Mouse (Mus musculus): ENCODE data around the gene Pias1. TPM values are rescaled to one million over a fixed set of nuclear protein-coding genes. Genes with fewer than 3 reads are reported as not detected.
"Not testable (repeated sequence)": the region's sequence is repeated elsewhere in the genome, so short reads cannot be mapped to it uniquely, and the experiment has no call there.

Gene Pias1
- total RNA-seq, 2 experiments from 2014 or later, result 20.3 to 24.5 TPM

- intact Hi-C loops (cut with DNase I), result not testable (repeated sequence)
These were observed 118.5 kb downstream of the Pias1 start for GRCm38 (mm10) chr9:62869236-62869635.

GRCm38 (mm10) chr9:62860866-62861265, 126.9 kb downstream of the Pias1 start:
- intact Hi-C loops (cut with DNase I), result no loop called here
- no peak for DNase-seq (ENCODE audit: low spot score)

More at GRCm38 (mm10) chr9:62869236-62869635, 118.5 kb downstream of the Pias1 start:
- DNase-seq (ENCODE audit: low spot score), result not testable (repeated sequence)

- DNase-seq (ENCODE audit: low spot score); intact Hi-C loops (cut with DNase I): not testable (repeated sequence)
These were observed 127.6 kb downstream of the Pias1 start for GRCm38 (mm10) chr9:62860102-62860501.

DNA sequence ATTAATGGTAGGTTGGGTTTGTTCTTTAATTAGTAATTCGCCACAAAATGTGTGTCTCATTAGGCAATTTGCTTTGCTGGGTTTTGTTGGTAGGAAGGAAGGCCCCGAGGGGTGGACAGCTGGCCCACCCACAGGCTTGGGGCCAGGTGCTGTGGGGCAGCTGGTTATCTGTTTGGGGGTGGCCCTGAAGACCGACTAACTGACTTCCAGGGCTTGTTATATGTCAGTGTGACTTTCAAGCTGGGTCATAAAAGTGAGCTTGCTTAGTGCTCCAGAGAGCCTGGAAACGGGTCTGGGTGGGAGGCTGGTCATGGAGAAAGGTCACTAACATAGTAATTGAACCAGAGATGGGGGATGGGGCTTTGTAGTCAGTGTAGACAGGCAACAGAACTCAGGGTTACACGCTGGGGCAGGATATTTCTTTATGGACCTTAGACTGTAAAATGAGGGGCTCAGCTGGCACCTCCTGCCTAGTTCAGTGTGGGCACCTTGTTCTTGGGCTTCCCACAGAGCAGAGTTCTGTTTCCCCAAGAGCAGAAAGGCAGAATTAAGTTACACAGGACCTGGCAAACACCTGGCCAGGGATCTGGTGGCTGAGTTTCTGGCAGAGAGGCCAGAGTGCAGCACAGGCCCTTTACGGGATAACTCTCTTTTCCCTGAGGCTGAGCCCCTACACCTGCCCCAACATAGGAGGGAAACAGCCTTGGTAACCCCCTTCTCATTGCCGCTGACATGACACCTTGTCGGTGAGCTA, 129.3 kb downstream of the Pias1 start:
- intact Hi-C loops (cut with DNase I), result no loop called here
- DNase-seq (ENCODE audit: low spot score), result no peak

- DNase-seq (ENCODE audit: low spot score), result peak; percentile 58
- intact Hi-C loops (cut with DNase I), result no loop called here
These were observed 129.9 kb downstream of the Pias1 start, which contains the start of gene Calml4 for GRCm38 (mm10) chr9:62857719-62858261. Gene Calml4, plus strand, starts transcription at chr9:62858080.

- intact Hi-C loops (cut with DNase I), result no loop called here
- DNase-seq (ENCODE audit: low spot score), result no peak
These were observed 130.5 kb downstream of the Pias1 start for GRCm38 (mm10) chr9:62857216-62857615.

GRCm38 (mm10) chr9:62854483-62854882, 133.2 kb downstream of the Pias1 start:
- intact Hi-C loops (cut with DNase I), result no loop called here
- no peak for DNase-seq (ENCODE audit: low spot score)

GRCm38 (mm10) chr9:62851571-62851970, 136.2 kb downstream of the Pias1 start:
- intact Hi-C loops (cut with DNase I), result no loop called here
- no peak for DNase-seq (ENCODE audit: low spot score)

- intact Hi-C loops (cut with DNase I), result loop anchor here (5.0 kb wide), 1 partner anchor 39 kb away; no protein-coding TSS in a partner anchor
These were observed 139.1 kb downstream of the Pias1 start for GRCm38 (mm10) chr9:62848641-62849040.

DNA sequence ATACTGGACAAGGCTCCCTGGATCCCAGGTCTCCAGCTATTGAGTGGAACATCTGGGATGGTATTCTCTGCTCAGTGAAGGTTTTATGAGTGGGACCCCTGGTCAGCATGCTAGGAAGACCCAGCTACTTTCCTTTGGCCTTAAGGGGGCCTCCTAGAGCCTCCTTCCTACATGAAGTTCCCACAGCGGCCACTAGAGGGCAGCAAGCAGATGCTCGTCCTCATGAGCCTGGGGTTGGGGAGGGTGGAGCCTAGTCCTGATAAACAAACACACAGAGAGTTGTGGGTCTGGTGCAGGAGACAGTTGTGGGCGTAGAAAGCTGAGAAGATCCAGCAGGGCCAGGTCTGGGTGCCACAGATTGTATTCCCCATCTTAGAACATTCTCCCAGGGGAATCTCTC, 140.0 kb downstream of the Pias1 start:
- intact Hi-C loops (cut with DNase I), result loop anchor here (2.0 to 5.0 kb wide), 3 partner anchors 40 to 277 kb away; no protein-coding TSS in a partner anchor
- DNase-seq (ENCODE audit: low spot score), result peak; percentile 67

More at GRCm38 (mm10) chr9:62848641-62849040, 139.1 kb downstream of the Pias1 start:
- DNase-seq (ENCODE audit: low spot score), result no peak

DNA sequence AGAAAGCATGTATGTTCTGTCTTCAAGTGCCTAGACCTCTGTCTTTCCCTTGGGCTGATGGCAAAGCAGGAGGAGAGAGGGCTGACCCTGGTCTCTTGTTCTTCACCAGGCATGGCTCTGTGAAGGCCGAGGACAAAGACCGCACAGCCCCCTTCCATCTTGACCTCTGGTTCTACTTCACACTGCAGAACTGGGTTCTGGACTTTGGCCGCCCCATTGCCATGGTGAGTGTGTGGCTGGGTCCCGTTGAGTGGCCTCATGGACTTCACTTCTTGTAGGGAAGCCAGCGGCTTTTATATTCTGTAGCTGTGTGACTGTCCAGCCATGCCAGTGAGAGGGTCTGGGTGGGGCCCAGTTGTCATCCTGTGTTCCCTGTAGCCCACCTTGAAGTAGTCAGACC, 143.3 kb downstream of the Pias1 start:
- no peak for DNase-seq (ENCODE audit: low spot score)
- intact Hi-C loops (cut with DNase I), result no loop called here

DNA sequence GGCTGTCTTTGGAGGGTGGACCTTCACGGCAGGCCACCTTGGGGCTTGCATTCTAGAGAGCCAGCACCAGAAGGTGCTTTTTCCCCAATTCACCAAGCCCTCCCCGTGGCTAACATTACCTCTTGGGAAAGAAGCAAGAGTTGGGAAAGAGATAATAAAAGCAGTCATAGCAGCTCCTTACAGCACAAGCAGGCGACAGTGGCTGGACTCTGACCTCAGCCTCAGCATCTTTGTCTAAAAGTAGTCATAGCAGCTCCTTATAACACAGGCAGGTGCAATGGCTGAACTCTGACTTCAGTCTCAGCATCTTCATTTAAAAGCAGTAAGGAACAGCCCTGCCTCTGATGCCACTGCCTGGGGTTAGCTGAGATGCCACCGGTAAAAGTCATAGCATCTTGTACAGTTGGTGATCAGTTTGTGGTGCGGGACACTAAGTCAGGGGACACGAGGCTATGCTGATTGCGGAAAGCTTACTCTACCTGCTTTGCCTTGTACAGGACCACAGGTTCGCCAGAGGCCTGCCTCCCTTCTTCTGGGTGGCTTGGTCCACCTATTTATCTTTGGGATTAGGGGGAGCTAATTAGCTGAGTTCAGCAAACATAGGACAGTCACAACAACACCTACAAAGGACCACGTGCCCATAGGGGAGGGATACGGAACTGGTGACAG, 144.2 kb downstream of the Pias1 start:
- DNase-seq (ENCODE audit: low spot score), result no peak
- intact Hi-C loops (cut with DNase I), result no loop called here

GRCm38 (mm10) chr9:62839172-62839770, 148.5 kb downstream of the Pias1 start:
- intact Hi-C loops (cut with DNase I), result no loop called here
- DNase-seq (ENCODE audit: low spot score), result no peak

DNA sequence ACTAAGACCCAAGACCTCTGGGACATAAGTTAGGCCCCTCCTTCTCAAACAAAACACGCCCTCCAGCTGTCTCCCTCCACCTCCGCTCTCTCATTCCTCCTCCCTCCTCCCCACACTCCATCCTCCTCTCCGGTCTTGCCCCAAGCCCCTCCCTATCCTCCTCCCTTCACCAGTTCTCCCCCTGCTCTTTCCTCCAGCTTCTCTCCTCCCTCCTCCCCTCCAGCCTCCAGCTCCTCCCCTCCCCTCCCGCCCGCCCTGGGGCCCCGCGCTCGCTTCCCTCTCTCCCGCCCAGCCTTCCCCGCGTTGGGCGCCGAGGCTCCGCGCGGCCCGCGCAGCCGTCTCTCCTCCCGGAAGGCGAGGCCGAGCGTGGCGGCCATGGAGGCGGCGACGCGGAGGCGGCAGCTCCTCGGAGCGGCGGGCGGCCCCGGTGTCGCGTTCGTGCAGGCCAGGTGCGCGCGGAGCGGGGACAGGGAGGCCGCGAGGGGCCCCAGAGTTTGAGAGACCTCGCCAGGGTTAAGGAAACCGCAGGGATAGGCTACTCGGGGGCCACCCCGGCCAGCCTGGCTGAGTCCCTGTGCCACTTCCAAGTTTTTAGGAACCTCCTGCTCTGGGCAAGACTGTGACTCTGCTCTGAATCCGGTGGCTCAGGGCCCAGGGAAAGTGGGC, 149.1 kb downstream of the Pias1 start, which contains the start of gene Cln6:
Cln6 (plus strand) TSS at position 280 of the 666 bp plus-strand sequence.
- intact Hi-C loops (cut with DNase I), result no loop called here
- peak; percentile 69 for DNase-seq (ENCODE audit: low spot score)

DNA sequence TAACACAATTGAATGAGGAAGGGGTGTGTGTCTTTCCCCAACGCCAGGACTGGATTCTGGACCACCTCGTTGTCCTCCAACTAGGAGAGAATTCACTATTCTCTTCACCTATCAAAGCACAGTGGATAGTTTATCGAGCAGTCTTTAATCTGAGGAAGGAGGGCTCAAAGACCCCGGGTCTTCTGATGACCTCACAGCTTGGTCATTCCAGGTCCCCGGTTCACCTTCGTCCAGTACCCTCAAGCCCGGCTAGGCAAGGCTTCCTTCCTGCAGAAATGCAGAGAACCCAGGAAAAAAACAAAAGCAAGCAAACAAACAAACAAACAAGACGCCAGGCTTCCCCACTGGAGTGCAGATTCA, 149.6 kb downstream of the Pias1 start:
- DNase-seq (ENCODE audit: low spot score), result no peak
- intact Hi-C loops (cut with DNase I), result no loop called here

- intact Hi-C loops (cut with DNase I), result no loop called here
- DNase-seq (ENCODE audit: low spot score), result no peak
These were observed 150.1 kb downstream of the Pias1 start for GRCm38 (mm10) chr9:62837611-62838010.

- intact Hi-C loops (cut with DNase I), result no loop called here
These were observed 151.8 kb downstream of the Pias1 start for GRCm38 (mm10) chr9:62835705-62836446.

DNA sequence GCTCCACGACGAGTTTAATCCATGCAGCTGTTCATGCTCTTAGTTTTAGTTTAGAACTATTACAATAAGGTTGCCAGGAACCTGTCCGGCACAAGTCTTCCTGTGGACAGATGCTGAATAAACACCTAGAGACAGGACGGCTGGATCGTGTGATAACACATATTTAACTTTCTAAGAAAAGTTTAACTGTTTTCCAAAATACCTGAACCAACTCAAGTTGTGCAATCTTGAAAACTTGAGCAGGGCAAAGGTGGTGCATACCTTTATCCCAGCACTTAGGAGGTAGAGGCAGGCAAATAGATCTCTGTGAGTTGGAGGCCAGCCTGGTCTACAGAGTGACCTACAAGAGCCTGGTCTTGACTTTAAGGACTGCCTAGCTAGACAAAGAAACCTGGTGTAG, 152.8 kb downstream of the Pias1 start:
- intact Hi-C loops (cut with DNase I), result no loop called here
- no peak for DNase-seq (ENCODE audit: low spot score)

More at GRCm38 (mm10) chr9:62835705-62836446, 151.8 kb downstream of the Pias1 start:
- DNase-seq (ENCODE audit: low spot score), result no peak

DNA sequence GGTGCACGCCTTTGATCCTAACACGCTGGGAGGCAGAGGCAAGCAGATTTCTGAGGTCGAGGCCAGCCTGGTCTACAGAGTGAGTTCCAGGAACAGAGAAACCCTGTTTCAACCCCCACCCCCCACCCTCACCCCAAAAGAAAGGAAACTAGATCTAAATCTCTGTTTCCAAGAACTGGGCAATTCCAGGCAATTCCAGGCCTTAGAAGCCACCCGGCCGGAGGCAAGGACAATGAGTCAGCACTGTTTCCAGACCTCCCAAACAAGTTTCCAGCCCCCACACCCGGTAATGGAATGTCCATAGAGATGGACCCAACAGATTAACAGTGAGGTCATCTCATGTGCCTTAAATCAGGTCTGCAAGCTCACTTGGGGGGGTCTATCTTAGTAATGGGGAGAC, 157.8 kb downstream of the Pias1 start:
- intact Hi-C loops (cut with DNase I), result no loop called here
- DNase-seq (ENCODE audit: low spot score), result no peak

All from heart, postnatal 25 days (tissue).